Mouse (Mus musculus) cerebellum, postnatal 25 days (tissue): Measurements from ENCODE around the gene Pmepa1.

Source experiments
- DNase-seq, 2 experiments: peaks; one replicate each; pipeline ENCODE4 v3.0.0; 2021; ENCODE audit warnings: mixed read lengths in 2 of 2

Pmepa1 gene

GRCm38 (mm10) chr2:173276409-173276808 is at the start of gene Pmepa1:
Gene Pmepa1, minus strand, starts transcription at chr2:173276533.
- DNase-seq, result peak; percentile 75 to 88

- no peak for DNase-seq
These were observed 45.4 kb upstream of the Pmepa1 start for GRCm38 (mm10) chr2:173321754-173322153.

- DNase-seq, result no peak
These were observed 44.9 kb upstream of the Pmepa1 start for GRCm38 (mm10) chr2:173321194-173321593.

GRCm38 (mm10) chr2:173314291-173314690 is 38.0 kb upstream of the Pmepa1 start:
- no peak for DNase-seq

- no peak for DNase-seq
These were observed 32.2 kb upstream of the Pmepa1 start for GRCm38 (mm10) chr2:173308486-173308885.

GRCm38 (mm10) chr2:173307984-173308383 is 31.7 kb upstream of the Pmepa1 start:
- DNase-seq, result no peak

- DNase-seq, result peak in 1 of 2 experiments; percentile 17
These were observed 31.2 kb upstream of the Pmepa1 start for GRCm38 (mm10) chr2:173307561-173307960.

GRCm38 (mm10) chr2:173306734-173307525 is 30.6 kb upstream of the Pmepa1 start:
- DNase-seq, result peak; percentile 67 to 82

GRCm38 (mm10) chr2:173305011-173305410 is 28.7 kb upstream of the Pmepa1 start:
- no peak for DNase-seq

GRCm38 (mm10) chr2:173300663-173301630 is 24.6 kb upstream of the Pmepa1 start:
- DNase-seq, result no peak

GRCm38 (mm10) chr2:173296408-173296807 is 20.1 kb upstream of the Pmepa1 start:
- DNase-seq, result no peak

GRCm38 (mm10) chr2:173293042-173293441 is 16.7 kb upstream of the Pmepa1 start:
- DNase-seq, result no peak

GRCm38 (mm10) chr2:173292551-173292950 is 16.2 kb upstream of the Pmepa1 start:
- no peak for DNase-seq

GRCm38 (mm10) chr2:173290981-173291380 is 14.6 kb upstream of the Pmepa1 start:
- no peak for DNase-seq

GRCm38 (mm10) chr2:173289928-173290327 is 13.6 kb upstream of the Pmepa1 start:
- DNase-seq, result no peak

- DNase-seq, result no peak
These were observed 9.6 kb upstream of the Pmepa1 start for GRCm38 (mm10) chr2:173285816-173286538.

GRCm38 (mm10) chr2:173284771-173285170 is 8.4 kb upstream of the Pmepa1 start:
- no peak for DNase-seq

GRCm38 (mm10) chr2:173282191-173282590 is 5.9 kb upstream of the Pmepa1 start:
- DNase-seq, result no peak

GRCm38 (mm10) chr2:173281021-173281937 is 4.9 kb upstream of the Pmepa1 start:
- peak in 1 of 2 experiments; percentile 21 for DNase-seq

GRCm38 (mm10) chr2:173278846-173279580 is 2.7 kb upstream of the Pmepa1 start:
- no peak for DNase-seq

- DNase-seq, result peak in 1 of 2 experiments; percentile 17
These were observed 526 bp upstream of the Pmepa1 start for GRCm38 (mm10) chr2:173276859-173277258.
